Mouse (Mus musculus) myocyte (in vitro differentiated cells): Measurements from ENCODE around the gene Hey2.

Source experiments
- E2F4 ChIP-seq: IDR thresholded peaks from one replicate; pipeline ENCODE4 v1.6.1; 2011; ENCODE audit warnings: mild to moderate bottlenecking, control low read depth, moderate library complexity; ENCODE audit not compliant: insufficient read depth
- MAX ChIP-seq: IDR thresholded peaks from one replicate; pipeline ENCODE4 v1.6.1; 2011; ENCODE audit warnings: low read depth, mild to moderate bottlenecking, control low read depth
- MYOG ChIP-seq, 3 experiments: IDR thresholded peaks; one replicate each; pipeline ENCODE4 v1.6.1; 2011; ENCODE audit warnings: control low read depth in 2 of 3, low read depth in 2 of 3, mild to moderate bottlenecking in 2 of 3; ENCODE audit not compliant: insufficient read length in 2 of 3, control insufficient read depth in 1 of 3, insufficient read depth in 1 of 3
- POLR2A ChIP-seq: IDR thresholded peaks from one replicate; pipeline ENCODE4 v1.6.1; 2011; ENCODE audit warnings: low read depth, mild to moderate bottlenecking, control low read depth, moderate library complexity; ENCODE audit not compliant: insufficient read length
- POLR2AphosphoS2 ChIP-seq: IDR thresholded peaks from one replicate; pipeline ENCODE4 v1.6.1; 2011; ENCODE audit warnings: low read depth, control low read depth; ENCODE audit not compliant: insufficient read length
- TCF12 ChIP-seq: IDR thresholded peaks from one replicate; pipeline ENCODE4 v1.6.1; 2011; ENCODE audit warnings: mild to moderate bottlenecking, control low read depth; ENCODE audit not compliant: poor library complexity, insufficient read depth, severe bottlenecking
- USF1 ChIP-seq: IDR thresholded peaks from one replicate; pipeline ENCODE4 v1.6.1; 2011; ENCODE audit warnings: low read depth, mild to moderate bottlenecking, control low read depth, moderate library complexity

DNA sequence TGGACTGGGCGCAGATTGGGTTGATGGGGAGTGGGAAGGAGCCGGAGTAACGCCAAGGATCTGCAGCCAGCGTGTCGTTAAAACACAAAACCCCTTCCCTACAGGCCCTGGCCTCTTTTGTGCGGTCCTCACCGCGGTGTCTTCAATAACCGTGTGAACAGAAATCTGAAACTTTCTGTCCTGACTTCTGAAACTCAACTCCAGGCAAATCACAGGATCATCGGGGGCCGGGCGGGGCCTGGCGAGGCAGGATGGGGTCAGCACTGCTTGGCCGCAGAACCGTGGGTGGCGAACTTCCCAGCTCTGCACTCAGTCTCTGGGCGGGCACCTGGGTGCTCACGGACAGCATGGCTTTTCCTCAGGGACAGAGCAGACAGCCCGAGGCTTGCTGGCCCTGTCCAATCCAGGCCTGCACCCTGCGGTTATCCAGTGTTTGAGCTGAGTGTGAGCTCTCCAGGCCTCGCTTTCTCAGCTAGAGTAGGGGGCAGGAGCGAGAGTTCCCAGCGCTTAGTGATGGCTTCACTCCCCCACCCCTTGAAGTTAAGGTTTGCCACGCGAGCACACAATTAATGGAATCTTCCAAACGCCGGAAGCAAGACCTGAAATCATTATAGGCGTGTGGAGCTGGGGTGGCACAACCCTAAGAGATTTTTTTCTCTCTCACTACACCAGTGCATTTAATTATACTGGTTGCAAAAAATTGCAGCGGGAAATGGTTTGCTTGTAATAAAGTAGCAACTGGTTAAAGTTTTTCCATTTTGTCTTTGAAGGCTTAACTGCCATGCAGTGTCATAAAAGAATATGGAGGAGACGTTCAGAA lies 1.8 kb upstream of the Hey2 start:
- TF ChIP-seq POLR2A (no peak), MAX (no peak), POLR2AphosphoS2 (no peak), USF1 (no peak), TCF12 (no peak), E2F4 (no peak), MYOG (IDR thresholded peaks at IDR 0.05; ENCODE audit: control insufficient read depth in 1 of 3, insufficient read depth in 1 of 3, insufficient read length in 2 of 3, low read depth in 2 of 3) (no peak)
